Mouse (Mus musculus) heart, embryonic 16.5 days (tissue): Measurements from ENCODE around the gene Lmx1b. TPM values are rescaled to one million over a fixed set of nuclear protein-coding genes. Genes with fewer than 3 reads are reported as not detected.

Experiments
- ATAC-seq: fragments of 200-750 bp; cut with Nextera tagmentation; replicated peaks from 2 replicates; pipeline ENCODE4 v1.8.0; 2017; ENCODE audit warnings: moderate number of reproducible peaks; ENCODE audit not compliant: insufficient read depth, low FRiP score; ENCODE audit errors: extremely low read depth
- H3K27ac ChIP-seq: fragments of 300-500 bp; sonication (generic); 2 replicates; pipeline ENCODE4 v1.5.1; 2014; ENCODE audit warnings: mild to moderate bottlenecking, low read length, control low read depth, moderate library complexity
- H3K27me3 ChIP-seq: fragments of 300-500 bp; sonication (generic); 2 replicates; pipeline ENCODE4 v1.6.1; 2014; ENCODE audit warnings: low read length, mixed read lengths; ENCODE audit not compliant: control insufficient read depth, insufficient read depth
- H3K36me3 ChIP-seq: fragments of 300-500 bp; sonication (generic); 2 replicates; pipeline ENCODE4 v1.6.1; 2014; ENCODE audit not compliant: control insufficient read depth, insufficient read depth
- H3K4me1 ChIP-seq: fragments of 300-500 bp; sonication (generic); 2 replicates; pipeline ENCODE4 v1.6.1; 2014; ENCODE audit warnings: low read length, mixed read lengths; ENCODE audit not compliant: control insufficient read depth, insufficient read depth
- H3K4me2 ChIP-seq: fragments of 300-500 bp; sonication (generic); 2 replicates; pipeline ENCODE4 v1.6.1; 2014; ENCODE audit warnings: low read depth, mild to moderate bottlenecking, control low read depth, low read length
- H3K4me3 ChIP-seq: fragments of 300-500 bp; sonication (generic); 2 replicates; pipeline ENCODE4 v1.5.1; 2014; ENCODE audit warnings: mild to moderate bottlenecking, control low read depth, low read length
- H3K9ac ChIP-seq: fragments of 300-500 bp; sonication (generic); 2 replicates; pipeline ENCODE4 v1.6.1; 2014; ENCODE audit warnings: low read length, control low read depth
- H3K9me3 ChIP-seq: fragments of 300-500 bp; sonication (generic); replicated peaks from 2 replicates; pipeline ENCODE4 v1.6.1; 2016; ENCODE audit warnings: low read length; ENCODE audit not compliant: control insufficient read depth
- WGBS: fragments of 180-500 bp; shearing (Covaris S2); extraction: QIAGEN DNeasy Blood & Tissue Kit; methylation state at CpG from one replicate; pipeline ENCODE4 v1.1.7; 2014; 5-methylcytosine and 5-hydroxymethylcytosine counted together
- polyA plus RNA-seq: library from polyadenylated mRNA; unstranded; fragments of >200 nt; fragmentation: Nextera tagmentation; extraction: Ambion mirVana; gene quantifications from 2 replicates; pipeline ENCODE4 v1.2.1, GENCODE M21; 2015

The Lmx1b gene
- polyA plus RNA-seq, 1 experiment from 2014 or later, result not detected

- no peaks in the 10 kb centered on the region for H3K36me3 ChIP-seq
- no peak overlapping the region for H3K4me3 ChIP-seq
- no peak for ATAC-seq
- WGBS, result 66% methylated on average over 6 of the region's 6 CpGs
- no peak overlapping the region for H3K4me2 ChIP-seq
- no peak overlapping the region for H3K9ac ChIP-seq
- no peak overlapping the region for H3K27ac ChIP-seq
- no peaks in the 10 kb centered on the region; the same call in 1 of the 2 replicates for H3K4me1 ChIP-seq
- no peaks in the 10 kb centered on the region for H3K27me3 ChIP-seq
- no peaks in the 10 kb centered on the region for H3K9me3 ChIP-seq
Observed at GRCm38 (mm10) chr2:33668741-33669140, 28.4 kb upstream of the Lmx1b start.

- H3K4me1 ChIP-seq, result no peaks in the 10 kb centered on the region; the same call in 1 of the 2 replicates
- no peak overlapping the region for H3K9ac ChIP-seq
- no peaks in the 10 kb centered on the region for H3K9me3 ChIP-seq
- ATAC-seq, result no peak
- no peak overlapping the region for H3K4me3 ChIP-seq
- no peak overlapping the region for H3K27ac ChIP-seq
- H3K36me3 ChIP-seq, result no peaks in the 10 kb centered on the region
- no peak overlapping the region for H3K4me2 ChIP-seq
- no peaks in the 10 kb centered on the region for H3K27me3 ChIP-seq
- WGBS, result 41% methylated on average over 11 of the region's 11 CpGs
Observed at GRCm38 (mm10) chr2:33666388-33666945, 26.2 kb upstream of the Lmx1b start.

GRCm38 (mm10) chr2:33665363-33666058 is 25.2 kb upstream of the Lmx1b start:
- no peaks in the 10 kb centered on the region for H3K36me3 ChIP-seq
- H3K9ac ChIP-seq, result no peak overlapping the region
- no peak overlapping the region for H3K27ac ChIP-seq
- no peaks in the 10 kb centered on the region; the same call in 1 of the 2 replicates for H3K4me1 ChIP-seq
- no peaks in the 10 kb centered on the region for H3K9me3 ChIP-seq
- peak overlapping the region; percentile 7; the same call in 1 of the 2 replicates for H3K4me2 ChIP-seq
- 17% methylated on average over 13 of the region's 13 CpGs for WGBS
- no peaks in the 10 kb centered on the region for H3K27me3 ChIP-seq
- peak; percentile 64 for ATAC-seq
- no peak overlapping the region for H3K4me3 ChIP-seq

- Histone ChIP-seq H3K9ac (no peak overlapping the region), H3K9me3 (no peaks in the 10 kb centered on the region), H3K4me3 (no peak overlapping the region), H3K4me1 (no peaks in the 10 kb centered on the region; the same call in 1 of the 2 replicates), H3K27ac (no peak overlapping the region), H3K27me3 (no peaks in the 10 kb centered on the region), H3K36me3 (no peaks in the 10 kb centered on the region), H3K4me2 (no peak overlapping the region)
- no peak for ATAC-seq
- WGBS, result 77% methylated on average over 4 of the region's 4 CpGs
Observed at GRCm38 (mm10) chr2:33664661-33665060, 24.4 kb upstream of the Lmx1b start.

- H3K4me1 ChIP-seq, result no peaks in the 10 kb centered on the region
- no peaks in the 10 kb centered on the region for H3K9me3 ChIP-seq
- no peak for ATAC-seq
- no peaks in the 10 kb centered on the region for H3K36me3 ChIP-seq
- 6% methylated on average over 7 of the region's 7 CpGs for WGBS
- peak overlapping the region; percentile 9 for H3K4me3 ChIP-seq
- no peak overlapping the region for H3K27ac ChIP-seq
- H3K27me3 ChIP-seq, result no peaks in the 10 kb centered on the region
- peak overlapping the region; percentile 48 for H3K4me2 ChIP-seq
- H3K9ac ChIP-seq, result no peak overlapping the region
Observed at GRCm38 (mm10) chr2:33659288-33659629, 18.9 kb upstream of the Lmx1b start.

GRCm38 (mm10) chr2:33658602-33659287 is 18.4 kb upstream of the Lmx1b start:
- Histone ChIP-seq H3K36me3 (no peaks in the 10 kb centered on the region), H3K9ac (no peak overlapping the region), H3K4me2 (peak overlapping the region; percentile 48), H3K27ac (no peak overlapping the region), H3K4me3 (peak overlapping the region; percentile 9), H3K4me1 (no peaks in the 10 kb centered on the region), H3K27me3 (no peaks in the 10 kb centered on the region), H3K9me3 (no peaks in the 10 kb centered on the region)
- WGBS, result 39% methylated on average over 11 of the region's 12 CpGs
- ATAC-seq, result no peak

GRCm38 (mm10) chr2:33652517-33653198 is 12.3 kb upstream of the Lmx1b start:
- H3K4me3 ChIP-seq, result no peak overlapping the region
- no peaks in the 10 kb centered on the region for H3K4me1 ChIP-seq
- H3K36me3 ChIP-seq, result no peaks in the 10 kb centered on the region
- no peak overlapping the region for H3K9ac ChIP-seq
- H3K27ac ChIP-seq, result no peak overlapping the region
- H3K27me3 ChIP-seq, result peaks cover 13% of the 10 kb centered on the region
- ATAC-seq, result no peak
- no peak overlapping the region for H3K4me2 ChIP-seq
- H3K9me3 ChIP-seq, result no peaks in the 10 kb centered on the region
- 74% methylated on average over 22 of the region's 22 CpGs for WGBS

GRCm38 (mm10) chr2:33649371-33649770 is 9.1 kb upstream of the Lmx1b start:
- Histone ChIP-seq H3K9me3 (no peaks in the 10 kb centered on the region), H3K27ac (no peak overlapping the region), H3K27me3 (peaks cover 46% of the 10 kb centered on the region), H3K9ac (no peak overlapping the region), H3K4me3 (no peak overlapping the region), H3K4me2 (no peak overlapping the region), H3K4me1 (no peaks in the 10 kb centered on the region), H3K36me3 (no peaks in the 10 kb centered on the region)
- WGBS, result 28% methylated on average over 3 of the region's 3 CpGs
- ATAC-seq, result no peak

- Histone ChIP-seq H3K4me3 (no peak overlapping the region), H3K9ac (no peak overlapping the region), H3K4me2 (no peak overlapping the region), H3K36me3 (no peaks in the 10 kb centered on the region), H3K4me1 (no peaks in the 10 kb centered on the region), H3K27me3 (peaks cover 50% of the 10 kb centered on the region), H3K27ac (no peak overlapping the region), H3K9me3 (no peaks in the 10 kb centered on the region)
- WGBS, result 33% methylated on average over 4 of the region's 4 CpGs
- ATAC-seq, result no peak
Observed at GRCm38 (mm10) chr2:33648894-33649293, 8.6 kb upstream of the Lmx1b start.
